26 mouse cellular contexts compared by ENCODE assay signal in the genomic region with DNA sequence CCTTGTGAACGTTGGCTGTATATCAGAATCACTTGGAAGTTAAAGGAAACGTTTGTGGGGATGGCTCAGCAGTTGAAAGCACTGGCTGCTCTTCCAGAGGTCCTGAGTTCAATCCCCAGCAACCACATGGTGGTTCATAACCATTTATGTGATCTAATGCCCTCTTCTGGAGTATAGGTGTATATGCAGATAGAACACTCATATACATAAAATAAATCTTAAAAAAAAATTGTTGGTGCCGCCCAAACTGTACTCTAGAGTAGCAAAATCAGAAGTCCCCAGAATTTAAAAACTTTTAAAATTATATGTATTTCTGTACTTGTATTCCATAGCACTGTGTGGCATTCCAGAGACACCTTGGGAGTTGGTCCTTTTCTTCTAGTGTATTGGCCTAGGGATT. TPM values are rescaled to one million over a fixed set of nuclear protein-coding genes. Genes with fewer than 3 reads are reported as not detected.
DNase-seq lines count a peak whose midpoint lies in the region; ATAC-seq and TF ChIP-seq lines count a peak whose summit lies in the region.
"Had no signal": no experiment of that assay in that cellular context is flagged by ENCODE, and none has a peak within 500 bp of the region (broad histone marks: within the 10 kb centered on the region; RNA-seq: fewer than 3 reads in every experiment).

No protein-coding gene starts in this region.

- ATAC-seq in midbrain, embryonic 11.5 days (ENCODE audit: low FRiP score), result no peak
- no peak for ATAC-seq in midbrain, postnatal 0 days (ENCODE audit: low FRiP score)
- ATAC-seq in Patski, result no peak
- ATAC-seq: forebrain, embryonic 13.5 days; inflammation-experienced regulatory T-cells, adult 6 months had no signal

- in situ Hi-C loops in Patski (cut with MboI; ENCODE audit: low pct_unique_long_range_greater_than_20kb), result no loop called here

- H3K79me2 ChIP-seq in heart, adult 2 months (replicated peaks; ENCODE audit: control insufficient read depth, insufficient read depth, low read length), result peaks cover 3% of the 10 kb centered on the region; the same call in 1 of the 2 replicates

- CTCF ChIA-PET in Patski (lab: Charles Lee), result interaction anchor here (1.1 to 1.5 kb wide), 3 partner anchors 12 to 33 kb away, joined by 3 to 4 read pairs (median 3); no protein-coding TSS in a partner anchor

- no peaks in the 10 kb centered on the region for H3K9me3 ChIP-seq in midbrain, embryonic 11.5 days (ENCODE audit: control insufficient read depth, low read length)
- H3K9me3 ChIP-seq in midbrain, postnatal 0 days (ENCODE audit: low read length), result no peaks in the 10 kb centered on the region
- H3K9me3 ChIP-seq: embryonic facial prominence, embryonic 10.5 days; forebrain, embryonic 13.5 days; G1E; hindbrain, embryonic 12.5 days; limb, embryonic 10.5 days; midbrain, embryonic 12.5 days; neural tube, embryonic 13.5 days; stomach, embryonic 15.5 days had no signal

- H3K4me2 ChIP-seq in midbrain, embryonic 11.5 days, result no peak overlapping the region
- H3K4me2 ChIP-seq in midbrain, postnatal 0 days (ENCODE audit: low read depth, low read length, poor library complexity, severe bottlenecking), result no peak overlapping the region
- H3K4me2 ChIP-seq: forebrain, embryonic 13.5 days; hindbrain, embryonic 12.5 days; liver, embryonic 11.5 days; midbrain, embryonic 12.5 days; neural tube, embryonic 13.5 days; stomach, embryonic 15.5 days had no signal

- TF ChIP-seq POLR2A in heart, adult 2 months (IDR thresholded peaks at IDR 0.05; ENCODE audit: insufficient read depth, low read depth, low read length), result no peak

- 51% methylated on average over 3 of the region's 3 CpGs for WGBS in heart, adult 2 months
- 81% methylated on average over 3 of the region's 3 CpGs for whole genome bisulfite sequencing in midbrain, embryonic 11.5 days
- WGBS in midbrain, postnatal 0 days, result 80% methylated on average over 3 of the region's 3 CpGs

- H3K4me3 ChIP-seq in heart, adult 2 months, result no peak overlapping the region
- H3K4me3 ChIP-seq in midbrain, embryonic 11.5 days (ENCODE audit: low read depth, low read length), result no peak overlapping the region
- no peak overlapping the region for H3K4me3 ChIP-seq in midbrain, postnatal 0 days (ENCODE audit: low read depth, low read length)
- H3K4me3 ChIP-seq: embryonic facial prominence, embryonic 10.5 days; forebrain, embryonic 13.5 days; hindbrain, embryonic 12.5 days; limb, embryonic 10.5 days; midbrain, embryonic 12.5 days; neural tube, embryonic 13.5 days; stomach, embryonic 15.5 days had no signal

- POLR2A ChIA-PET in Patski (lab: Charles Lee), result no interaction called here

- H3K4me1 ChIP-seq in heart, adult 2 months (ENCODE audit: control insufficient read depth, insufficient read depth, low read length), result peaks cover 2% of the 10 kb centered on the region
- peaks cover 7% of the 10 kb centered on the region for H3K4me1 ChIP-seq in midbrain, embryonic 11.5 days (ENCODE audit: control insufficient read depth, insufficient read depth, low read length)
- peaks cover 6% of the 10 kb centered on the region for H3K4me1 ChIP-seq in midbrain, postnatal 0 days (ENCODE audit: insufficient read depth, low read length)

- H3K27ac ChIP-seq in heart, adult 2 months, result no peak overlapping the region
- H3K27ac ChIP-seq in midbrain, embryonic 11.5 days (ENCODE audit: low read depth, low read length), result no peak overlapping the region
- H3K27ac ChIP-seq in midbrain, postnatal 0 days (ENCODE audit: low read depth, low read length), result no peak overlapping the region
- H3K27ac ChIP-seq: embryonic facial prominence, embryonic 10.5 days; forebrain, embryonic 13.5 days; hindbrain, embryonic 12.5 days; limb, embryonic 10.5 days; midbrain, embryonic 12.5 days; neural tube, embryonic 13.5 days; stomach, embryonic 15.5 days had no signal

- TF ChIP-seq EP300 in heart, adult 2 months (IDR thresholded peaks at IDR 0.05; ENCODE audit: insufficient read depth, low read depth, low read length), result no peak

- peak; percentile 43 for TF ChIP-seq CTCF in heart, adult 2 months (IDR thresholded peaks at IDR 0.05)
- TF ChIP-seq CTCF in midbrain, postnatal 0 days (IDR thresholded peaks at IDR 0.05), result no peak
- TF ChIP-seq CTCF in Patski (IDR thresholded peaks at IDR 0.05), result peak; percentile 54

- no peak overlapping the region for H3K9ac ChIP-seq in heart, adult 2 months (ENCODE audit: low read depth, low read length)
- no peak overlapping the region for H3K9ac ChIP-seq in midbrain, embryonic 11.5 days (ENCODE audit: low read length)
- no peak overlapping the region for H3K9ac ChIP-seq in midbrain, postnatal 0 days (replicated peaks; ENCODE audit: low read length, poor library complexity, severe bottlenecking)
- H3K9ac ChIP-seq: forebrain, embryonic 13.5 days; hindbrain, embryonic 12.5 days; midbrain, embryonic 12.5 days; neural tube, embryonic 13.5 days; stomach, embryonic 15.5 days had no signal

- intact Hi-C loops in heart, adult 2 months (cut with DNase I), result no loop called here
- intact Hi-C loops in heart, postnatal 14 days (cut with DNase I), result no loop called here

- H3K36me3 ChIP-seq in heart, adult 2 months (ENCODE audit: control insufficient read depth, insufficient read depth, low read length), result no peaks in the 10 kb centered on the region
- no peaks in the 10 kb centered on the region for H3K36me3 ChIP-seq in midbrain, embryonic 11.5 days (ENCODE audit: control insufficient read depth, insufficient read depth, low read length)
- H3K36me3 ChIP-seq in midbrain, postnatal 0 days (ENCODE audit: insufficient read depth, low read length), result no peaks in the 10 kb centered on the region
- H3K36me3 ChIP-seq in splenic B cell, adult 2 months (ENCODE audit: control insufficient read depth, insufficient read depth, low read length, poor library complexity, severe bottlenecking), result no peaks in the 10 kb centered on the region
- H3K36me3 ChIP-seq: hindbrain, embryonic 12.5 days; midbrain, embryonic 12.5 days; neural tube, embryonic 13.5 days; stomach, embryonic 15.5 days had no signal

- no peaks in the 10 kb centered on the region for H3K27me3 ChIP-seq in heart, adult 2 months (ENCODE audit: control insufficient read depth, insufficient read depth, low read length)
- H3K27me3 ChIP-seq in midbrain, embryonic 11.5 days (ENCODE audit: control insufficient read depth, insufficient read depth, low read length), result no peaks in the 10 kb centered on the region
- no peaks in the 10 kb centered on the region for H3K27me3 ChIP-seq in midbrain, postnatal 0 days (ENCODE audit: insufficient read depth, low read length)
- H3K27me3 ChIP-seq in Patski, result no peaks in the 10 kb centered on the region
- no peaks in the 10 kb centered on the region for H3K27me3 ChIP-seq in splenic B cell, adult 2 months (ENCODE audit: control insufficient read depth, insufficient read depth, low read length, poor library complexity, severe bottlenecking)
- H3K27me3 ChIP-seq: forebrain, embryonic 13.5 days; hindbrain, embryonic 12.5 days; midbrain, embryonic 12.5 days; neural tube, embryonic 13.5 days; stomach, embryonic 15.5 days had no signal

- no peak for DNase-seq in heart, adult 2 months
- no peak for DNase-seq in heart, adult 11 months
- peak; percentile 78 for DNase-seq in midbrain, embryonic 11.5 days (ENCODE audit: low spot score, missing footprints)
- no peak for DNase-seq in midbrain, postnatal 0 days (ENCODE audit: low spot score)
- no peak for DNase-seq in Patski (ENCODE audit: low read depth, low spot score)
- peak; percentile 38 for DNase-seq in splenic B cell, adult 2 months (ENCODE audit: low read depth, low spot score)
- DNase-seq in heart, postnatal 14 days, result no peak
- no peak for DNase-seq in adrenal gland, adult 2 months
- DNase-seq: cerebellum, adult 18-20 months; cerebellum, postnatal 36 days; gastrocnemius, postnatal 25 days; kidney, postnatal 4 days; layer of hippocampus, postnatal 36 days; lung, adult 2 months; lung, postnatal 4 days; thymus, adult 2 months had no signal

RNA-seq across cellular contexts. Expression of a gene that starts 6.0 kb away (rescaled TPM):
- 10 to 100 TPM; 26.1 to 33.3 TPM for total RNA-seq in heart, adult 2 months (2021)
- polyA plus RNA-seq in heart, adult 2 months (2012; rRNA removed), result 10.5 and 21.8 TPM in 2 replicates
- polyA plus RNA-seq in midbrain, embryonic 11.5 days (2014; fragmentation: Nextera tagmentation; extraction: Ambion mirVana), result 54.9 and 65.9 TPM in 2 replicates
- total RNA-seq in midbrain, postnatal 0 days (2014; rRNA removed), result 24.5 and 41.5 TPM in 2 replicates
- 36.1 and 38.0 TPM in 2 replicates for polyA plus RNA-seq in midbrain, postnatal 0 days (2015; fragmentation: Nextera tagmentation; extraction: Ambion mirVana)
- 38.1 TPM for polyA plus RNA-seq in Patski (2021)
- 10 to 100 TPM; 27.3 to 27.7 TPM for total RNA-seq in heart, postnatal 14 days (2021)
- 10 to 100 TPM; 17.9 to 33.8 TPM for total RNA-seq in adrenal gland, adult 2 months (2021)
- 3.7 and 4.4 TPM in 2 replicates for polyA plus RNA-seq in adrenal gland, adult 2 months (2012; rRNA removed)

RNA-seq across cellular contexts. Expression of a gene that starts 34.7 kb away (rescaled TPM):
- total RNA-seq in heart, adult 2 months (2021), result 100 to 1,000 TPM; 150 to 165 TPM
- 210 and 302 TPM in 2 replicates for polyA plus RNA-seq in heart, adult 2 months (2012; rRNA removed)
- polyA plus RNA-seq in midbrain, embryonic 11.5 days (2014; fragmentation: Nextera tagmentation; extraction: Ambion mirVana), result 497 and 528 TPM in 2 replicates
- 463 and 516 TPM in 2 replicates for total RNA-seq in midbrain, postnatal 0 days (2014; rRNA removed)
- 461 and 464 TPM in 2 replicates for polyA plus RNA-seq in midbrain, postnatal 0 days (2015; fragmentation: Nextera tagmentation; extraction: Ambion mirVana)
- polyA plus RNA-seq in Patski (2021), result 305 TPM
- 100 to 1,000 TPM; 162 to 181 TPM for total RNA-seq in heart, postnatal 14 days (2021)
- total RNA-seq in adrenal gland, adult 2 months (2021), result 100 to 1,000 TPM; 152 to 154 TPM
- 124 and 148 TPM in 2 replicates for polyA plus RNA-seq in adrenal gland, adult 2 months (2012; rRNA removed)

Comparison
In these comparisons a context has a peak if more than half of its experiments do, and no peak if none do; other contexts are left out.
1. DNase-seq: peak in midbrain, embryonic 11.5 days (single experiment) and splenic B cell, adult 2 months (single experiment); none in heart, adult 2 months (0 of 2), heart, adult 11 months (single experiment), midbrain, postnatal 0 days (single experiment), Patski (single experiment), heart, postnatal 14 days (0 of 2) and adrenal gland, adult 2 months (single experiment).